Mouse (Mus musculus) kidney, postnatal 0 days (tissue): Measurements from ENCODE around the gene Btbd7. TPM values are rescaled to one million over a fixed set of nuclear protein-coding genes. Genes with fewer than 3 reads are reported as not detected.

Experiments
- ATAC-seq: fragments of 200-750 bp; cut with Nextera tagmentation; replicated peaks from 2 replicates; pipeline ENCODE4 v1.8.0; 2017; ENCODE audit warnings: low read depth, moderate number of reproducible peaks, moderate TSS enrichment, moderate library complexity; ENCODE audit not compliant: low FRiP score
- DNase-seq: peaks from one replicate; pipeline ENCODE4 v3.0.0-alpha.2; 2016; ENCODE audit warnings: low spot score
- H3K27ac ChIP-seq: fragments of 300-500 bp; sonication (generic); 2 replicates; pipeline ENCODE4 v1.5.1; 2014; ENCODE audit warnings: mild to moderate bottlenecking
- H3K27me3 ChIP-seq: fragments of 300-500 bp; sonication (generic); 2 replicates; pipeline ENCODE4 v1.6.1; 2014; ENCODE audit warnings: low read length, mixed read lengths; ENCODE audit not compliant: insufficient read depth
- H3K36me3 ChIP-seq: fragments of 300-500 bp; sonication (generic); 2 replicates; pipeline ENCODE4 v1.6.1; 2014; ENCODE audit warnings: low read length, mixed read lengths; ENCODE audit not compliant: insufficient read depth
- H3K4me1 ChIP-seq: fragments of 300-500 bp; sonication (generic); replicated peaks from 2 replicates; pipeline ENCODE4 v1.6.1; 2014; ENCODE audit warnings: antibody characterized with exemption, low read length, mixed read lengths; ENCODE audit not compliant: insufficient read depth
- H3K4me2 ChIP-seq: fragments of 300-500 bp; sonication (generic); 2 replicates; pipeline ENCODE4 v1.6.1; 2014; ENCODE audit warnings: mild to moderate bottlenecking, low read length, moderate library complexity, mixed read lengths
- H3K4me3 ChIP-seq: fragments of 300-500 bp; sonication (generic); replicated peaks from 2 replicates; pipeline ENCODE4 v1.5.1; 2014; ENCODE audit warnings: low read depth, low read length
- H3K9ac ChIP-seq: fragments of 300-500 bp; sonication (generic); 2 replicates; pipeline ENCODE4 v1.6.1; 2014; ENCODE audit warnings: low read depth, low read length
- H3K9me3 ChIP-seq: fragments of 300-500 bp; sonication (generic); replicated peaks from 2 replicates; pipeline ENCODE4 v1.6.1; 2016; ENCODE audit warnings: low read length, inconsistent platforms, mixed read lengths
- CTCF ChIP-seq: IDR thresholded peaks from 2 replicates; pipeline ENCODE4 v1.5.1; 2016; ENCODE audit warnings: antibody characterized with exemption, low read depth, mild to moderate bottlenecking, moderate library complexity
- WGBS: fragments of 180-500 bp; shearing (Covaris S2); extraction: QIAGEN DNeasy Blood & Tissue Kit; methylation state at CpG from one replicate; pipeline ENCODE4 v1.1.7; 2014; 5-methylcytosine and 5-hydroxymethylcytosine counted together
- polyA plus RNA-seq: library from polyadenylated mRNA; unstranded; fragments of >200 nt; fragmentation: Nextera tagmentation; extraction: Ambion mirVana; gene quantifications from 2 replicates; pipeline ENCODE4 v1.2.1, GENCODE M21; 2015

The Btbd7 gene
- polyA plus RNA-seq, 1 experiment from 2014 or later, result 15.5 TPM

GRCm38 (mm10) chr12:102885735-102886134 is 7.5 kb upstream of the Btbd7 start:
- ATAC-seq (no peak), DNase-seq (peak; percentile 66)
- Histone ChIP-seq H3K36me3 (no peaks in the 10 kb centered on the region), H3K9ac (no peak overlapping the region), H3K4me1 (no peaks in the 10 kb centered on the region), H3K4me2 (no peak overlapping the region), H3K4me3 (no peak overlapping the region), H3K27me3 (no peaks in the 10 kb centered on the region), H3K9me3 (no peaks in the 10 kb centered on the region), H3K27ac (no peak overlapping the region)
- 19% methylated on average over 5 of the region's 5 CpGs for WGBS
- TF ChIP-seq CTCF, result peak; percentile 81

GRCm38 (mm10) chr12:102878901-102879300 is 630 bp upstream of the Btbd7 start:
- no peaks in the 10 kb centered on the region for H3K9me3 ChIP-seq
- peak overlapping the region; percentile 94; the same call in 1 of the 2 replicates for H3K9ac ChIP-seq
- DNase-seq (no peak), ATAC-seq (no peak)
- H3K27ac ChIP-seq, result peak overlapping the region; percentile 98
- no peaks in the 10 kb centered on the region for H3K36me3 ChIP-seq
- peak overlapping the region; percentile 98 for H3K4me3 ChIP-seq
- 26% methylated on average over 7 of the region's 7 CpGs for WGBS
- no peaks in the 10 kb centered on the region for H3K27me3 ChIP-seq
- H3K4me1 ChIP-seq, result peaks cover 10% of the 10 kb centered on the region
- TF ChIP-seq CTCF, result no peak
- H3K4me2 ChIP-seq, result peak overlapping the region; percentile 79

- Histone ChIP-seq H3K36me3 (no peaks in the 10 kb centered on the region), H3K27me3 (no peaks in the 10 kb centered on the region), H3K27ac (peak overlapping the region; percentile 98), H3K9me3 (no peaks in the 10 kb centered on the region), H3K4me2 (peak overlapping the region; percentile 79), H3K4me1 (peaks cover 10% of the 10 kb centered on the region), H3K4me3 (peak overlapping the region; percentile 98), H3K9ac (peak overlapping the region; percentile 94)
- ATAC-seq (peak; percentile 81), DNase-seq (peak; percentile 71)
- no peak for TF ChIP-seq CTCF
- WGBS, result under 1% methylated on average over 53 of the region's 70 CpGs
Measured at GRCm38 (mm10) chr12:102877301-102878030, 805 bp downstream of the Btbd7 start.

DNA sequence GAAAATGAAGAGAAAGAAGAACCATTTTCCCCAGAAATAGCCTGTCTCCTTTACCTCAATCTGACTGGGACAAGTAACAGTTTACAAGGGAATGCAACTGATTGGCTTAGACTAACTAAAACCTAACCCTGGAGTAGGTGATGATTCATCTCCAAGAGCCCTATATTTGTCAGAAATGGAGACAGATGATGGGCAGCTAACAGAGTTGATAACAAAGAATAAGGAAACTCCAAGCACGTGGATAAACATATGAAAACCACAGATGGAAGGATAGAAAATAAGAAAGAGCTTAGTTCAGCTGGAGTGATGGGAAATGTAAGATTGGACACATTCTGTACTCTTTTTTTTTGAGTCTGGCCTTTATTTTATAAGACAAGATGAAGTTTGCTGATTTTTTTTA is 7.7 kb downstream of the Btbd7 start:
- ATAC-seq (no peak), DNase-seq (no peak)
- H3K4me1 ChIP-seq, result peaks cover under 1% of the 10 kb centered on the region; the same call in 1 of the 2 replicates
- no peak for TF ChIP-seq CTCF
- WGBS, result 82% methylated on average over 1 of the region's 1 CpGs
- no peaks in the 10 kb centered on the region for H3K9me3 ChIP-seq
- no peak overlapping the region for H3K27ac ChIP-seq
- no peak overlapping the region for H3K4me2 ChIP-seq
- H3K36me3 ChIP-seq, result no peaks in the 10 kb centered on the region
- H3K27me3 ChIP-seq, result no peaks in the 10 kb centered on the region
- no peak overlapping the region for H3K4me3 ChIP-seq
- H3K9ac ChIP-seq, result no peak overlapping the region

GRCm38 (mm10) chr12:102869802-102870201 is 8.5 kb downstream of the Btbd7 start:
- Histone ChIP-seq H3K4me3 (no peak overlapping the region), H3K27ac (no peak overlapping the region), H3K4me1 (no peaks in the 10 kb centered on the region), H3K27me3 (no peaks in the 10 kb centered on the region), H3K9ac (no peak overlapping the region), H3K36me3 (no peaks in the 10 kb centered on the region), H3K9me3 (no peaks in the 10 kb centered on the region), H3K4me2 (no peak overlapping the region)
- ATAC-seq (no peak), DNase-seq (no peak)
- no peak for TF ChIP-seq CTCF
- WGBS, result 86% methylated on average over 2 of the region's 2 CpGs

DNA sequence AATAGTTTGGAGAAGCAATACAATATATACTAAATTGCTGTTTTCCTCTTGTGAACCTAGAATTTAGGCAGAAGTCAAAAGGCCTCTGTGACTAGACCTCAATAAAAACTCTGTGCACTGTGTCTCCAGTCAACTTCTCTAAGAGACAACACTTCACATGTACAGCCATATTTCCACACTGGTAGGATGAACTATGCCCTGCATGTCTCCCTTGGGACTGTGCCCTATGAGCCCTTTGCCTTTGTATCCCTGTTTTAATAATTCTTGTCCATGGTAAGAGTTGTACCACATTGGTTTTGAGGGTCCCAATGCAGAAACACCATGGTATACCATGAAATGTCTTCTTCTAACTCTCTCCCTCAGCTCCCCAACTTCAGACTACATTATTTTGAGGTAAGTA is 17.5 kb downstream of the Btbd7 start:
- H3K4me3 ChIP-seq, result no peak overlapping the region
- no peak for TF ChIP-seq CTCF
- DNase-seq, result no peak
- no peak overlapping the region for H3K27ac ChIP-seq
- no peak for ATAC-seq
- no peaks in the 10 kb centered on the region for H3K4me1 ChIP-seq
- H3K4me2 ChIP-seq, result no peak overlapping the region
- H3K9ac ChIP-seq, result no peak overlapping the region
- H3K9me3 ChIP-seq, result no peaks in the 10 kb centered on the region
- no peaks in the 10 kb centered on the region for H3K36me3 ChIP-seq
- no peaks in the 10 kb centered on the region for H3K27me3 ChIP-seq

DNA sequence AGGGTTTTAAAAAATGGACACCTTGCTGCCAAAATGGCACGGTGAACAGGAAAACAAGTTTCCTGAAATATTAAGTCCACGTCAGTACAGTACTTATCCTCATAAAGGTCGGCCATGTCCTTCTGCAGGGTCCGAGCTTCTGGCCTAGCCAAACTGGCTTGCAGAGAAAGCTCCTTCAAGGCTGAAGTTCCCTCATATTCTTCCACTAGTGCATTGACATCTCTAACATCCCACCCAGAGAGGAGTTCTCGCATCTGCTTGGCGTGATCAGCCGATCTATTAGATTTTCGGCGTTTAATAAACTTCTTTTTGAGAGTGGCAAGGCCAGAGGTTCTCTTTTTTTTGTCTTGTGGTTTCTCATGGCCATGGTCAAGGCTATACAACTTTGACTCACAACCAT is 40.0 kb downstream of the Btbd7 start:
- Histone ChIP-seq H3K36me3 (peaks cover 15% of the 10 kb centered on the region), H3K9ac (no peak overlapping the region), H3K4me2 (no peak overlapping the region), H3K9me3 (no peaks in the 10 kb centered on the region), H3K4me3 (no peak overlapping the region), H3K27ac (no peak overlapping the region), H3K4me1 (no peaks in the 10 kb centered on the region), H3K27me3 (no peaks in the 10 kb centered on the region)
- ATAC-seq (no peak), DNase-seq (no peak)
- WGBS, result 94% methylated on average over 9 of the region's 9 CpGs
- no peak for TF ChIP-seq CTCF
